Mouse (Mus musculus): ENCODE data around the gene Gabrb2. TPM values are rescaled to one million over a fixed set of nuclear protein-coding genes. Genes with fewer than 3 reads are reported as not detected.

Gene Gabrb2
- total RNA-seq, 2 experiments from 2014 or later = not detected

DNA sequence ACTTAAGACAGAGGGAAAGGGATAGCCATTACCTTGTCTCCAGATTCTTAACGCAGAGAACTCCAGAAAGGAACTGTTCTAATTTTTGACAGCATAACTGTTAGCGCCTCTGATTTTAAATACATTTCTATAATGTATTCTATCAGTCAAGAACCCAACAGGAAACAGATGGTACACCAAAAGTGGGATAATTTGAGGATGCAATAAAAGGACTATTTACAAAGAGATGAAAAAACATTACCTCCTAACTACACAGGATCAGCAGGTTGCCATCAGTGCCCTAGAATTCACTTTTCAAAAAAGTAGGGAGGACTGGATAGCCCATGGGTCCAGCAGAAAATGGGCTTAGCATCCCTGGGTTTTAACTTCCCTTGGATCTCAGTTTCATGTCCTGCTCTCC, 102.4 kb downstream of the Gabrb2 start:
- no peak for ATAC-seq (replicated peaks; ENCODE audit: low FRiP score, poor library complexity, severe bottlenecking)

DNA sequence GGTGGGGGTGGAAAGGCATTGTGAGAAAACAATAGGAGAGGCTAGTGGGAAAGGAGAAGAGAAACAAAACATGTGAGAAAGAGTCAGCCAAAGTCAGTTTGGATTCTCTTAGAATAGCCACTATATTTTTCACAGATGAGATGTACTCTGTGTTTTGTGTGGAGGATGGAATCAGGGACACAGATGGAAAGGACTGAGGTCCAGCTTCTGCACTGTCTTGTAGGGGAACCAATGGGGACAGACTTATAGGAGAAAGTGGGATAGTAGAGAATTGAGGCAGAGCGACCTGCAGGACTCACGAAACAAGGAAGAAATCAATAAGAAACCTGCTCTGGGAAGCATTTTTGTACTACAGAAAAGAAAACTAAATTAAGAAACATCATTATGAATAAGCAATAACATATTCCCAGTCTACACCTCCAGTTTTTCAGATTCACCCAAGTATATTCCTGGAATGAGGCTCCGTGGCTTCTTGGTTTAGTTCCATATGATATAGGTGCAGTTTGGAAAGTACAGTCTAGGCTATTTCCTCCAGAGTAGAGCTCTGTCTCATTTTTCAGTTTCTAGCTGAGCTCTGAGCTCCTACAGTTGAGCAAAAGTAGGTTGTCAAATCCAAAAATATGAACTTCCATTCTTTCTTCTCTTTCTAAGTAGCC, 108.8 kb downstream of the Gabrb2 start:
- ATAC-seq (replicated peaks; ENCODE audit: low FRiP score, poor library complexity, severe bottlenecking) = no peak

DNA sequence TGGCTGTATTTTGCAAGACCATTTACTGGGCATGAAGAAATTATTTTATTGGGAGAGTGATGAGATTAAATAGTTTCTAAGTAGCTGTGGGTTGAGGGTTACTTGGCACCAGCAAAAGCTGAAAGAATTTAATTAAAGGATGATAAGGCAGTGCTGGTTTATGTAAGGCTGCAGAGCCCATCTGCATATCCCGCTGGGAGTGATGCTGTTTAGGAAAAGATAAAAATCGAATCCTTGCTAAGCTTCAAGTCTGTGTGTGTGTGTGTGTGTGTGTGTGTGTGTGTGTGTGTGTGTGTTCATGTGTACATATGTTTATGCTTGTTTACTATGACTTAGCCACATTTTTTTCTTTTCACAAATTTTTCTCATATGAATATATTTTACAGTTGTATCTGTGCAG, 113.0 kb downstream of the Gabrb2 start:
- ATAC-seq (replicated peaks; ENCODE audit: low FRiP score, poor library complexity, severe bottlenecking) = no peak

DNA sequence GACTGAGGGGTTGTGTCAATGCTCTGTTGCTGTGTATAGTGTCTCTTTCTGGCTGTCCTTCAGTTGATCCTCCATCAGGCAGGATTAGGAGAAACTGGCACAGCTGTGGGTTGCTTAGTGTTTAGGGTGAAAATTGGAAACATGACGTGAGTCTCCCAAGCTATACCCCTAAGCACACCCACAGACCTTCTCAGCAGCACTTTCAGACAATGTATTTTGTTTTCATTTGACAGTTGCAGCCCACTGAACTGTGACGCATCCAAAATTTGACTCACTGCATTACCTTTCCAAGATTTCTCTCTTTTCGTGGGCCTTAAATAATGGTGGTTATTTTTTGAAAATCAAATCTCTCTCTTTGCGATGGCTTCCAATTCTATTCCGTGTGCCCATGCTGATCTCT, 115.7 kb downstream of the Gabrb2 start:
- ATAC-seq (replicated peaks; ENCODE audit: low FRiP score, poor library complexity, severe bottlenecking) = no peak

DNA sequence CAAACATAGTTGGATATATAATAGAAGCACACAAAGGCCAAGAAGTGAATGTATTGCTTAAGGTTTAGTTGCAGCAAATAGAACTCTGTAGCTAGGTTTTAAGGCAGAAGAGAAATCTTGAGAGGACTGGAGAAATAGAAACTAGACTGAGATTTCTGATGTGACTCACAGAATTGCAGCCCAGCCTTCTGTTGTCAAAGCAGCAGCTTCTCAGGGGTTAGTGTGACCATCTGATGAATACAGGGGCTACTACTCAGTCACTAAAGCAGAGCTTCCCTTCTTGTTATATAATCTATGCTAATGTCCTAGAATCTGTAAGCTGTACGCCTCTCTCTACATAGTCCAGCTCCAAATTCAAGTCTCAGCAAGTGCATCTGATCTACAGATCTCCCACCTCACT, 116.3 kb downstream of the Gabrb2 start:
- no peak for ATAC-seq (replicated peaks; ENCODE audit: low FRiP score, poor library complexity, severe bottlenecking)

DNA sequence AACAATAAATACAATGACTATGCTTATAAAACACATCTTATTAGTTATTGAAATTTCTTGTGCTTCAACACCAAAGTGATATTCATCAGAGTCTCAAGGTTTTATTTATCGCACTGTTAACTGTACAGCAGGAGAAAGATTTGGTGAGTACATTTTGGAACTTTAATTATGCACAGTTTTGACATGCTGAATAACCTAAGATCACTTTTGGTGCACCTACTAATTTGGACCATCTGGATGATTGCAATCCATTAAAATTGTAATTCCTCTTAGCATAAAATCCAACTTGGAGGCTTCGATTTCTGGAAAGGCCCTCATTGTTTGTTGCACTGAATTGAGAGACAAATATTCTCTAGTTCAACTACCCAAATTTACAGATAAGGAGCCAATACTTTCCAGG, 123.3 kb downstream of the Gabrb2 start:
- ATAC-seq (replicated peaks; ENCODE audit: low FRiP score, poor library complexity, severe bottlenecking) = no peak

DNA sequence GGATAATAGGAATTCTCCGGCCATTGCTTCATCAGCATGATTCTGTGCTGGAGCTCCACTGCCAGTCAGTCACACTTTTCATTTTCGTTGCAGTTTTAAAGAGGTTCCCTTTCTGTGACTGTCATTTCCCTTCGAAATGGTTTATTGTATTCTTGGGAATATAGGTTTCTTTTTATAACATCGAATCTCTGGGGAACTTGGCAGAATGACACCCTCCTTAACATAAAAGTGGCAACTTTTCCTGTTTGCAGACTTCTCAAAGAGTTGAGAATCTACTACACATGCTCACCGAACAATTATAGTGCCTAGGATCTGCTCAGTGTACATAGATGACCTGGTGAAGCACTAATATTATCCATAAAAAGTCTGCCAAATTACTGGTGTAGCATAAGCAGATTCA, 146.5 kb downstream of the Gabrb2 start:
- no peak for ATAC-seq (replicated peaks; ENCODE audit: low FRiP score, poor library complexity, severe bottlenecking)

DNA sequence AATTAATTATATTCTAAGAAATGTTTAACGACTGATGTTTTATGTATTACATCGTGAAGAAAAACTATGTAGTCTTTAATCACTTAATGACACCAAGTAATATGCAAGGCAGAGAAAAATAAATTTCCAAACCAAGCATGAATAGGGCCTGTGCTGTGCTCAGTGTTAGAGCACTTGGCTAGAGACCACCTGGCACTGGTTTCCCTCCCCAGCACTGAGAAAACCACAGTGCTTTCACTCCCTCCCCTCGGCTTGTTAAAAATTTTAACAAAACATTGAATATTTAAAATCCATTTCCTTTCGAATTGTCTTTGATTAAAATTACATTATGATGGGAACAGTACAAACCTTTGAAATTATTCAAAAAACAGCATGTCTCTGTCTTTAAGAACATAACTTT, 151.9 kb downstream of the Gabrb2 start:
- no peak for ATAC-seq (replicated peaks; ENCODE audit: low FRiP score, poor library complexity, severe bottlenecking)

DNA sequence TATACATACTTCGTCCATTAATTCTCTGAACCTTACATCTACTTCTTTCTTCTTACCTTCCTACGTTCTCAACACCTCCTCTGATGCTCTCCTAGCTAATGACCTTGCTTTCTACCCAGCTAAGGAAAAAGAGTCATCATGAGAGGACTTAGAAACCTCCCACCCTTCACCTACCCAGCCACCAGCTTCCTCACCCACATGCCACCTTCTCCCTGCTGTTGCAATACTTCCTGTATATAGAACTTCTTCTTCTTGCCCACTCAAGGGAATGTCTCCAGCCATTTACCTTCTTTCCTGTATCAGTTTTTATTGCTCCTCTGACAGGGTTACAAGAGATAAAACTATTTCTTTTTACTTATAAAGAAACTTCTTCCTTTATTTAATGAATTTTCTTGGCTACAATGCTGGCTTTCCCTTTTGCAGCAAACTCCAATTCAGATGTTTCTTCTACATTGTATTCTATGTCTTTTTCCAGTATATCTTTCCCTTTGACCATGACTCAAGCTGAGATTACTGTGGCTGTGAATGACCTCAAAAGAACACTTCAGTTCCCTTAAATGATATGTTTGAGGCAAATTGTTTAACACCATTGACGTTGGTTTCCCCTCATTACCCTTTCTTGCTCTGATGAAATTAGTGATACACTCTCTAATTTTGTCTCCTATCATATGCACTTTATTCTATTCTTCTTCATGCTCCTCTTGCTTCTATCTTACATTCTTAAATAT, 155.8 kb downstream of the Gabrb2 start:
- ATAC-seq (replicated peaks; ENCODE audit: low FRiP score, poor library complexity, severe bottlenecking) = no peak

DNA sequence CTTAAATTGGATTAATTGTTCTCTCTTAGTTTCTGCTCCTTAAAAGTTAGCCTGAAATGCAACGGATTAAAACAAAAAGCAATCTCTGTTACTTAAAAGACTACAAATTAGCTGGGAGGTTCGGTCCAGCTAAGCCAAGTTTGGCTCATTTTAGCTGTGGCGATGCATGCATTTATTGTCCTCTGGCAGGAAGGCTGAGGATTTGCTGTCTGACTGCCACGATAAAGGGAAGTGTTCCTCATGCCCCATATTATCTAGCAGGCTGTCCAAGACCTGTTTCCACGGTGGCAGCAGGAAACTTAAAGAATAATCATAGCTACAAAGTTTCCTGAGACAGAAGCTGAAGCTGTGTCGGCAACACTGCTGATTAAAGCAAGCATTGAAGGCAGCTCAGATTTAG, 160.2 kb downstream of the Gabrb2 start:
- ATAC-seq (replicated peaks; ENCODE audit: low FRiP score, poor library complexity, severe bottlenecking) = no peak

DNA sequence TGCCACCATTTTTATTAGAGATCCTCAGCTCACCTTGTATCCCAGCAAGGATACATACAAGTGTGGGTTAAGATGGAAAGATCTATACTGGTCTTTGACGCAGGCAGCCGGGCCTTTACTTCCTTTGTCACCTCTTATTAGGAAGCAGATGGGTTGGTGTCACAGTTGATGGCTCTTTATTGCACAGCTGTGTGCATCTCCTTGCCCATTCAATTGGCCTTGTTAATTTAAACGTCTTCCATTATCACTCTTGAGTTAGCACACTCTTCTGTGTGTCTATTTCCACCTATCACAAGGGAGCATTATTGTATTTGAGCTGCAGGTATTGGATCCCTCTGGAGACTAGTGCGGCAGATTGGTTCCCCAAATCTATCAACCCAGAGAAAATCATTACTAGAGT, 161.6 kb downstream of the Gabrb2 start:
- ATAC-seq (replicated peaks; ENCODE audit: low FRiP score, poor library complexity, severe bottlenecking) = no peak

DNA sequence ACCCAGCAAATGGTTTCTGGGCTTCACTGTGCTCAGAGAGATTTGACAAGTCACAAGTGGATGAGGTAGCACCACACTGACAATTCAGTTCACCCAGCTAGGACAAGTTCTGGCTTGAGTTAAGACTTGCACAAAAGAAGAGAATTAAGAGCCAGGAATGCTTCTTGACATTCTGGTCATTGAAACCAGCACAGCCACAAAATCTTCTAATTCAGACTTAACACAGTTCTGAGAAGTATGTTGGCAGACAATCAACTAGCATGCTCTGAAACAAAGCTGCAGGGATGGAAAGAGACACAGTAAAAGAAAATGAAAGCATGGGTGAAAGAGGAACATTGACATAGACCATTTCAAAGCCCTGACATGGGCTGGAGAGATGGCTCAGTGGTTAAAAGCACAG, 162.2 kb downstream of the Gabrb2 start:
- no peak for ATAC-seq (replicated peaks; ENCODE audit: low FRiP score, poor library complexity, severe bottlenecking)

DNA sequence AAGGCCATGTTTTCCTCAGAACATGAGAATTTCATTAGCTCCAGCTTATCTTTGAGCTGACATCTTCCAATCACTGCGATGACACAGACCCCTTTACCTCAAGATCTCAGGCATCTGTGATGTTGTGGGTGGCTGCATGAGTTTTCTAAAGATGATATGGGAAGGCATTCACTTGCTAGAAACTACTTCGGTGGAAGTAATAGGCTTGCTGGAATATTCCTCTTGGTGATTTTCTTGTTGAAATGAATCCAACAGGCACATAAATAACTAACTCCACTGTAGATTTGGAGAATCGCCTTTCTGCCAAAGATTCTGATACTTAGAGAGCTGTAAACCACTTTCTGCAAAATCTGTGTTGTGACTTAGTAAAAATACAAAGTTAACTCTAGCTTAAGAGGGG, 172.9 kb downstream of the Gabrb2 start:
- no peak for ATAC-seq (replicated peaks; ENCODE audit: low FRiP score, poor library complexity, severe bottlenecking)

DNA sequence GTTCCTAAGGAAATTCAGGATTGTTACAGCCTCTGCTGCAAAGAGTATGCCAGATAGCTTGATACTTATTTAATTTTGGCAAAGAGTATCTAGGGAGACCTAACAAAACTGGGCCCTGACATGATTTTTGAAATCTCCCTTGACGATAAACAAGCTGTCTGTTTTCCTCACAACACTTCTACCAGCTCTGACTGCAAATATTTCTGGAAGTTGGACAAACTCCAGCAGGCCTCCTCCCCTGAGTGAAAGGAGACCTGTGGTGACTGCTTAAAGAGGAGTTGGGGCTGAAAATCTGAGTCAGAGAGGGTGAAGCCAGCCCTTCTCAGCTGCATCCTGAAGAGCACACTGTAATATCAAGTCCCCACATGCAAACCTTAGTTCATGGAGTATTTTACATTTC, 186.7 kb downstream of the Gabrb2 start:
- ATAC-seq (replicated peaks; ENCODE audit: low FRiP score, poor library complexity, severe bottlenecking) = no peak

DNA sequence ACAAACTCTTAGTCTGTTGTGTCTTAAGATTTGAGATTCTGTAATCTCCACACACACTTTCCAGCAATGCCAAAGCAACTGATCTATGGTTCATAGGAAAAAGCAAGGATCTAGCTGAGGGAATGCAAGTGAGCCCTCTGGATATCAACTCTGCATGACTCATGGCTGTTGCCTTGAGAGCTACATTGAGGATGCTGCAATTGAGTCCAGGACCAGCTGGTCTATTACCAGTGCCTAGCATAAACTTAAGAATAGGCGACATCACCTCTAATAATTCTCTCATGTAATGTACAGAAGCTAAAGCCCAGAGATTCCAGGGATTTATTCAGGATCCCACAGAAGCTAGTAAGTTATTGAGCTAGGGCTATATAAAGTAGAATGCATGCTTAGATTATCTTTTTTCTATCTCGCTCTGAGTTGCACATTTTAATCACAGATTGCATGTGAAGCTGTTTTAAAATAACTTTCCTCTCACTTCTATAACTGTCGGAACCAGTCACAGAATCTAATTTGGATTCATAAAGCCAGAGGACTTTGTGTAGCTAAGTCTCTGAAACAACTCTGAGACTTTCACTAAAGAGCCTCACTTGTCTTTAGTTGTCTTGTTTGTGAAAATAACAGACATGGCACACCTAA, 189.7 kb downstream of the Gabrb2 start:
- ATAC-seq (replicated peaks; ENCODE audit: low FRiP score, poor library complexity, severe bottlenecking) = no peak

DNA sequence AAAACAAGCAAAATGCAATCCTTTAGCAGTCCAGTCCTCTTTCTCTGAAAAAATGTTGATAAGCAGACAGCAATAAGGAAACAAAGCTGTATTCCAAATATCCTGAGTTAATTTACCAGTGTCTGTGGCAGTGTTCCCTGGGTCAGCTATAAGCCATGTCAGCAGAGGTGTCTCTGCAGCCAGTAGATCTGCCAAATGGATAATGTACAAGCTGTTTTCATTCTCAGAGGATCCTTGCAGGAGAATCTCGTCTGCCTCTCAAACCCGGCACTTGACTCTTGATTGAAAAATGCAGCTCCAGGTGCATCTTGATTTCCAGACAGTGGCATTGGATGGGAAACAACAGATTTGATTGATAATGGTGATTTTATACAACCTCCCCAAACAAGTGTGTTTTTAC, 198.6 kb downstream of the Gabrb2 start:
- ATAC-seq (replicated peaks; ENCODE audit: low FRiP score, poor library complexity, severe bottlenecking) = no peak

DNA sequence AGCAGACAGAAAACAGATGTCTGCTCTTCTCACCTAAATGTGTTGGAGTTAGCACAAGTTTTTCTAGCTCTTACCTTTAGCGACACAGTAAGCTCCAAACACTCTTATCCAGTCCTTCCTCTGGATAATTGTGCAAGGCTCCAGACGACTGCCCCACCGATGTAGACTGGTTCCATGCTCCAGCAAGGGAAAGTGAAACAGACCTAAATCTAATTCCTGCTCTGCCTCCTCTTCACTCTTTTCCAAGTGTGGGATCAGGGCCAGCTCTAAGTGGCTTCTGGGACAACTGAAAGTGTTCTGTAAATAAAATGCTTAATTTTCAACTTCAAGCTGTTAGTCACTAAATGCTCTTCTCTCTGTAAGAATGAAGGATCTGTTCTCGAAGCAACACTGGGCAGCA, 201.6 kb downstream of the Gabrb2 start:
- no peak for ATAC-seq (replicated peaks; ENCODE audit: low FRiP score, poor library complexity, severe bottlenecking)

DNA sequence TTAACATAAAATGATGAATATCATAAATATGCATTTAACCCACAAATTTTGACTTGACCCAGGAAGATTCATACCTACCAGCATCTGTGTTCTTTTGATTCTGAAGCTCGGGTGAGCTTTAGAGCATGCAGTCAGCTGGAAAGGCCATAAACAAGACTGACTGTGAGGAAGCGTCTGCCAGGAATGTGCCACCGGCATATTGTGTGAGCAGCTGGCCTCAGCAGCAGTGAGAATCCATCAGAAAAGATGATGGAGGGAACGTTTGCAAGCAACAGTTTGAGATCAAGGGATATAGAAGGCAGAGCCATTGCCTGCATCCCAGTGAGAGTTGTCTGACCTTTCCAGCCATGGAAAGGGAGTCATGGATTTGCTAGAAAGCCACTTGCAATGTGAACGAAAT, 230.6 kb downstream of the Gabrb2 start:
- no peak for ATAC-seq (replicated peaks; ENCODE audit: low FRiP score, poor library complexity, severe bottlenecking)

DNA sequence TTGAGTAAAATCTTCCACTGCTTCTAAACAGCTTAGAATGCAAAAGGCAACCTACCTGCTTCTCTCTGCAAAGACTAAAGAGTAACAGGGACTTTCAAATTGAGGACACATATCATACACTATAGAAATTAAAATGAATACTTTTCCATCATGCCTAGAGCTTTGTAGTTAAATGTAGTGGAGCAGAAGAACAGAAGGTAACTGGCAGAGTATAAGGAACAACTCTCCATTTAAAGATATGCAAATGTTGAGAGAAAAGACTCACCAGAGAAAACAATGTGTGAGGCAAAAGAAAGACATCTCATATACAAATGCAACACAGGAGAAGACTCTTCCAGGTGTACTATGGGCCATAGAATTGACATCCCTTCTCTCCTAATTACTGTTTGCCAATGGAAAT, 232.0 kb downstream of the Gabrb2 start:
- no peak for ATAC-seq (replicated peaks; ENCODE audit: low FRiP score, poor library complexity, severe bottlenecking)

DNA sequence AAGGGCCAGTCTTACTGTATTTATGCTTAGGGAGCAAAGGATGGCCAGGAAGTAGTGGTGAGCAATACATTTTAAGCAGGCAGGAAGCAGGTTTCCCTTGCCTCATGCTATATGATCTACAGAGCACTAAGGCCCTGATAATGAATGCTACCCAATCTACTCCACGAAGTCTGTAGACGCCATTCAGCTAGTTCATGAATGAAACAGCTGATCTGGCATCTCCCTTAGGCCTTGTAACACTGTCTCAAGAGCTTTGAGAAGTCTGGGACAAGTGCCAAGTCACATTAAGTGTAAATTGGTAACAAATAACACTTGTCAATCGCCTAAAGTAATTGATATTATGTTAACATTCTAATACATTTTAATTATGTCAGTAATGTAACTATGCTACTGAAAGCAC, 234.6 kb downstream of the Gabrb2 start:
- ATAC-seq (replicated peaks; ENCODE audit: low FRiP score, poor library complexity, severe bottlenecking) = no peak

DNA sequence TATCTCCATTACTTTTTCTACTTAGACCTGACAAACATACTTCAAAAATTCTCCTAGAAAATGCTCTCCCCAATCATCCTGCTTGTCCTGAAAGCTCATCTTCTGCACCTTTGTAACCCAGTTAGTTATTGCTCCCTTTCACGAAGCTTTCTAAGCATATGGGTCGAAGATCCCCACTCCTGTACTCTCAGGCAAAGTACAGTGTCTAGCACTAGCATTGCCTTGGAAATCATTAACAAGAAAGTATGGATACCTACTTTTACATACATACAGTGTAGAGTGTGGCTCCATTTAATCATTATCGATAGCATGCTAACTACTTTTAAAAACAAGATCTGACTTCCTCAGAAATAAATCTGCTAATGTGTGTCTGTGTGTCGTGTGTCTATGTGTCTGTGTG, 249.1 kb downstream of the Gabrb2 start:
- ATAC-seq (replicated peaks; ENCODE audit: low FRiP score, poor library complexity, severe bottlenecking) = no peak
